Mouse (Mus musculus) right cerebral cortex, adult 2 months (tissue): Measurements from ENCODE around the gene Mcoln2.

Source experiments
- DNase-seq, 2 experiments: peaks; one replicate each; pipeline ENCODE4 v3.0.0; 2021 to 2022; ENCODE audit warnings: low spot score in 2 of 2

The Mcoln2 gene

DNA sequence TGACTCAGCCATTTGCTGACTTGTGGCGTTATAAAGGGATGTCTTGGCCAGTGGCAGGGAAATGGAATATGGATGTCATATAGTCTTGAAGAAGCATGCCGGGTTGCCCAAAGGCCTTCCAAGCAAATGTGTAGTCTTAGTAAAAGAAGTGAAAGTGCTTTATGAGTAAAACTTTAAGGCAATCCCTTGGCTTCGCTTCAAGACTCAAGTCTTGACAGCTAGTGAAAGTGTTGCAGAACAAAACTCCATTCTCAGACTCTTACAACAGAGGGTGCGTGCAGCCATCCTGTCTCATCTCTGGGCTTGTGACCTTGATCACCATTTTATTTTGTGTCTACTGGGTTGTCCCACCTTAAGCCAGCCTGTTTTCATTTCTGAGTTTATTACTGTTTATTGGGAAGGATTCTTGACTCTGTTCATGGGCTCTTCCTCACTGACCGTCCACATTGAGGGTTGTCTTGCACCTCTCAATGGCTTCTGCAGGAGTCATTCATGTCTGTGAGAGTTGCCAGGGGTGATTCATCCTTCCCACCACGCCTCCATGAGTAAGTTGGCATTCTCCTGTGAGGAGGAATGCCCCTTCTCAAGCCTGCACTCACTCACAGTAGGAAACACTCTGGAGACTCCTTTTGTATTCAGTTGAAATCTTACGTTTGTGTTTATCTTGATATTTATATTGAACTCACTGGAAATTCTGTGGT lies 75.6 kb downstream of the Mcoln2 start:
- DNase-seq = no peak

DNA sequence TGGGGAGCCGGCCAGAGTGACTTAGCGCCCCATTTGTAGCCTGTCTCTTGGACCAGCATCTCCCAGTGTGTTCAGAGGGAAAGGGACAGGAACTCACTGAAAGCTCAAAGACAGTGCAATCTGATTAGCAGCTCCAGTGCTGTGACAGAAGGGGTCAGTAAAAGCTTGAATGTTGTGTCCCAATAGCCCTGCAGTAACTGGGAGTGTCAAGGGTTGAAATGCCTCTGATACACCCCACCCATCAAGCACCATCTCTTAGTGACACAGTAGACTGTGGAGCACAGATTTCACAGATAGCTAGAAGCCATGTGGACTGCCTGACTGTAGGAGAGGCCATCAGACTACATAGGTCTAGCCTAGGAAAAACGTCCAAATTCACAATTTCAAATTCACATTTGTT lies 77.8 kb downstream of the Mcoln2 start:
- no peak for DNase-seq

DNA sequence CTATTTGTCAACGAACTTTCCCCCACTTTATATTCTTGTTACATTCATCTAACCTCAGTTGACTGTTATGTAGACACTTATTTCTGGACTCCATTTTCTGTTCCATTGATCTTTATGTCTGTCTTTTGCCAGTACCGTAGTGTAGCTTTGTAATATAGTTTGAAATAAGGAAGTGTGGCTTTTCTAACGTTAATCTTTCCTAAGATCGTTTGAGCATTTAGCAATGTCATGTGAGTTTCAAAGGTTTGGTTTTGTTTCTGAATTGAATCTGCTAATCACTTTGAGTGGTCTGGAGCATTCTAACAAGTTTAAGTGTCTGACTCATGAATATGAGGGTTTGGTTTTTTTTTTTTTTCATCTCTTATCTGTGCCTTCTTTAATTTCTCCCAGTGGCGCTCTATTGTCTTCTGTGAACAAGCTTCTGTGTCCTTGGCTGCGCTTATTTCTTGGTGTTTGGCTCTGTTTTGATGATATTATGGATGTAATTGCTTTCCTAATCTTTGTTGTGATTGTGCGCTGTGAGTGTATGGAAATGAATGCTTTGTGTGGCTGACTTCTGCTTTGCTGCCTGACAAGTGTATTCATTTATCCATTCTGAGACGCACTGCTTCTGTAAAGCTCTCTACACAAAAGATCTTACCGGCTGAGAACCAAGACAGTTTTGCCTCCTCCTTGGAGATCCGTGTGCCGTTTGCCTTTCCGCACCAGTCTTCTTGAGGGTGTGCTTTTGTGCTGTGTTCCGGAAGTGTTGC lies 79.1 kb downstream of the Mcoln2 start:
- no peak for DNase-seq

DNA sequence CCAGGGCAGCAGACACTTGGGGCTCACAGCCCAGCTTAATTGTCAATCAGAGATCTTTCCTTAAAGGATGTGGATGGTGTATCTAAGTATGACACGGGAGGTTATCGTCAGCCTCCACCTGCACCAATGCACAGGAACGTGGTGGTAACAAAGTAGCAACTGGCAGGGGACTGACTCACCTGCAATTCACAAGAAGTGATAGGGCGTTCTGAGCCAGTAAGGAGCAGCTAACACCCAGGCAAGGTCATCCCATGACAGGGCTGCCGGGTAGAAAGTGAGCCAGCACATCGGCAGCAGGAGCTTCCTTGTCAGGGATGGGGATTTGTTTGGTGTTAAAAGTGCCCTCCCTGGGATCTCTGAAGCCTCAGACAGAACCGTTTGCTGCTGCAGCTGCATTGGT lies 83.1 kb downstream of the Mcoln2 start:
- DNase-seq = no peak

DNA sequence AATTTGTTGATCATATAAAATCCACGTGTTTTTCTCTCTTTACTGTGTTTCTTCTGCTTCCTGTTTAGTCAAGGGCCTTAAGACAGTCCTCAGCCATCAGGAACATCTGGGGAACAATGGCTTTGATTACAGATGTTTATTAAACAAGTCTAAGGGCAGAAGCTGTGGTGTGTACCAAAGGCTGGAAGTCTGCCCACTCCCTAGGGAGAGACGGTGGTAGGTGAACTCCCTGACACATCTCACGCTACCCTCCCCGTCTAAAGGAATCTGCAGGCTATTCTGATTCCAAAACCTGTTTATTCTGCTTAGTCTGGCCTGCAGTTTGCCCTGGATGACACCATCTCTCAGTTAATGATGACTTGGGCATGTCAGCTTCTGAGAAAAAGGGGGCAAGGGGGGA lies 84.1 kb downstream of the Mcoln2 start:
- DNase-seq = no peak

DNA sequence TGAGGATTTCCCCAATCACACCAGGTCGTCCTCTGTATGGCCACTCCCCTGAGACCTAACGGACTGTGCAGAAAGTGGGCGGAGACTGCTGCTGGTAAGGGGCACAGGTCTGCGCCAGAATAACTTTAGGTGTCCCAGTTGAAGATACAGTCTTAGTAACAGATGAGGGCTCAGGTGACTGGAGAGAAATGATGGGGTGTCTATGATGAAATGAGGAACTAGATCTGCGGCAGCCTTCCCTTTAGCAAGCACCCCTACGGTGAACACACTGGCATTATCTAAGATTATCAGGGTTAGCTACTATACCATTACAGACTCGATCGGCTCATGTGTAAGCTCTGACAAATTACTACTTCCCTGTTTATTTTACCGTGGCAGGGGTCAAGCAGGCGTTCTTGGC lies 84.9 kb downstream of the Mcoln2 start:
- DNase-seq = no peak

DNA sequence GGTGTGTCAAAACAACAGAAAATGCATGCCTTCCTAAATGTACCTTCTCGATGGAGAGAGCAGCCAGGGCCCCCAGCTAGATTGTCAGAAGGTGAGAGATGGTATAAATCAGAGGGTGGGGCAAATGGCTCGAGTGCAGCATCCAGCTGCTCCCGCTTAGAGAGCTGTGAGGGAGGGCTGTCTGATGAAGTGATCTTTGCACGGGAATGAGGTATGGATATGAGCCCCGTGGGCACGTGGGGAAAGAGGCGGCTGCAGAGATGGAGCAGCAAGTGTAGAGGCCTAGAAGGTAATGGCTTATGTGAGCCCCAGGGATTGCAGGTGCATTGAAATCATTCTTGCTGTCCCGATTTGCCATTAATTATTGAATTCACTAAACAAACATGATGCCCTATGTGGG lies 86.6 kb downstream of the Mcoln2 start:
- DNase-seq = no peak

DNA sequence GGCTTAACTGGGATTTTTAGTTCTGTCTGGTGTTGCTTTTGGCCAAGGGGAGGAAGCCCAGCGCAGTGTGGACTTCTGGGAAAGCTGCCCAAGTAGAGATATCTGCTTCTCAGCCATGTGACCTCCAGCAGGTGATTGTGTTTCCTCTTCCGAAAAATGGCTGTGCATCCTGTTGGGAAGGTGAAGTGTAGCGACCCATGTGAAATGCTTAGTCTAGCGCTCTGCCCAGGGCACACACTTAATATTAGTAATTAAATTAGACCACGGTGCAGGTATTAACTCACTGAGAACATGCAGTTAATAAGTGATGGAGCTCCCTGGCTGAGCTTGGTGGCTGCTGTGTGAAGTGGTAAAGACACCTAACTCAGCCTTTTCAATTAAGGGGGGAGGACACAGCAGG lies 88.0 kb downstream of the Mcoln2 start:
- no peak for DNase-seq

DNA sequence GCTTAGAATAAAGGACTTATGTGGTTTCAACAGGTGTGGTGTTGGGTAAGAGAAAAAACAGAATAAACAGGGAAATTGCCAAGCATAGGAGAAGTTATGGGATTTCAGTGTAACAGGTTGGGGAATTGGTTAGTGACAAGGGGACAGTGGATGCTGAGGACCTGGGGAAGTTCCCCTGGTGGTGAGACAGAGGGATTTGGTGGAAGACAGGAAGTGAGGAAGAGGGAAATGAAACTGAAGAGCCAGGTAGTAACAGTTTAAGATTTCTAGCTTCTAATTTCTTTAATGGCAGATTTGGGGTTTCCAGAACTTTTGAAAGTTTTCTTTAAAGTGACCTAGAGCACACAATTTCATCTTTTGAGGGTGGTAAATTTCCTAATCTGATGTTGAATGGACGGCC lies 95.0 kb downstream of the Mcoln2 start:
- no peak for DNase-seq
